Mouse (Mus musculus) lung, postnatal 14 days (tissue): ENCODE measurements around the gene Gm16513.
"Not testable (repeated sequence)": the region's sequence is repeated elsewhere in the genome, so short reads cannot be mapped to it uniquely, and the experiment has no call there.

Experiments
- DNase-seq: peaks from one replicate; pipeline ENCODE4 v3.0.0; 2021

The Gm16513 gene

DNA sequence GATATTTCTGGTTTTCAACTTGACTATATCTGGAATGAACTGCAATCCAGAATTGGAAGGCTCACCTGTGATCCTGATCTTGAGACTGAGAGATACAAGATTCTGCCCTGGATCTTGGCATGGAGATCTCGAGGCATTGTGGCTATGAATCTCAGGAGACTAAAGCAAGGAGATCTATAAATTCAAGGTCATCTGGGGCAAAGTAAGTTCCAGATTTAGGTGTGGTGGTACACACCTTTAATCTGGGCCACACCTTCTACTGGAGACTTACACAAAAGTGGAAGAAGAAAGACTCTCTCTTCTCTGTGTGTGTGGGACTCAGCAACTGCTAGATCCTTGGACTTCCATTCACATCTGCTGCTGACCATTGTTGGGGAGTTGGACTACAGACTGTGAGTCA is at the start of gene Gm16513:
Gene Gm16513, plus strand, starts transcription at position 301 of the 400 bp plus-strand sequence.
- DNase-seq: not testable (repeated sequence)
